Mouse (Mus musculus): Measurements from ENCODE around the gene Obp2b. TPM values are rescaled to one million over a fixed set of nuclear protein-coding genes. Genes with fewer than 3 reads are reported as not detected.

Obp2b gene
- total RNA-seq, 4 experiments from 2014 or later = 0.72 to 0.74 TPM; not detected in 2

DNA sequence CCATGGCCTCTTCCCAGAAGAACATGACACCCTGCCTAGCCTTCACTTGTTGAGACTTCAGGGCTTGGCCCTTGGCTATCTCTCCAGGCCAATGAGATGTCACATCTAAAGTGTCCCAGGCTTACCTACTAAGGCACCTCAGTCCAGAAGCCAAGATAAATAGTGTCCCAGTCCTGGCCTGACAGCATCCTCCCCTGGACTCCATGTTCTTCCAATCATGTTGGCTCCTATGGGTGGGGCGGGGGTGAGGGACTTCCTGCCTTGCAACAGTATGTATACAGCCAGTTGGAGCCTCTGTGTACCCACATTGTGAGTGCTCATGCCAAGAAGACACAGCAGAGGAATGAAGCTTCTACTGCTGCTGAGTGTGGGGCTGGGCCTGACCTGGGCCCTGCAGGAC, 39.9 kb downstream of the Obp2b start, which contains the start of gene Lcn11:
TSS of gene Lcn11 (plus strand) at position 301 of the 400 bp plus-strand sequence.
- no peak for DNase-seq (ENCODE audit: low spot score in 2 of 2)

DNA sequence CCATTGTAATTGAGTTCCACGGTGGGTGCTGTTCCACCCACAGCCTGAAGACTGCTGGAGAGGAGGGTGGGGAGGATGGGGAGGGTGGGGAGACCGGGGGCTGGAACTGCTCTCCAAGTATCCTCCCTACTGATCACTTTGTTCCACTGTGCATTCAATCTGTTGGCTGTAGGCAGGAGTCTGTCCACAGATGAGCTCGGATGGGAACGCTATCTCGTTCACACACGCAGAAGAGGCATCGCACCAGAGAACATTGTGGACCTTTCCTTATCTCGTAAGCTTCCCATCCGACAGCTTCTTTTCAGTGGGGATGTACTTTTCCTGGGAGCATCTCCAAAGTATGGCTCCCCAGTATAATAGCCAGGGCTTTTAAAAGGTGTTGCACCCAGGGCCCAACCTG, 42.3 kb downstream of the Obp2b start:
- DNase-seq (ENCODE audit: low spot score in 2 of 2) = no peak

DNA sequence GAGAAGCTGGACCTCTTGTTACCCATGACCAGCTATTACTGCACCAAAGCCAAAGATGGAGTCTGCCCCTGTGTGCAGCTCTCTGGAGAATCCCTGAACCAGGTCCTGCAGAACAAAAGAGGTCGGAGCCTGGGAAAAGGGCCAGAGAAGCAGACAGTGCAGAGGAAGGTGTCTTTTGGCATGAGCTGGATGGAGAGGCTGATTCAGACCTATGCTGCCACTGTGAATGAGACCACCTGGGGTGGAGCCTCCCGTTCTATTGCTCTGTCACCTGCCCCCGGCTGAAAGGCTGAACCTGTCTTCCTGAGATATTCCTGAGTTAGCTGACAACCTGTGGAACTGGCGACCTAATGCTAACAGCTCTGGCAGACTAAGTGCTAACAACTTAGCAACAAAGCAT, 44.1 kb downstream of the Obp2b start:
- DNase-seq (ENCODE audit: low spot score in 2 of 2) = no peak

DNA sequence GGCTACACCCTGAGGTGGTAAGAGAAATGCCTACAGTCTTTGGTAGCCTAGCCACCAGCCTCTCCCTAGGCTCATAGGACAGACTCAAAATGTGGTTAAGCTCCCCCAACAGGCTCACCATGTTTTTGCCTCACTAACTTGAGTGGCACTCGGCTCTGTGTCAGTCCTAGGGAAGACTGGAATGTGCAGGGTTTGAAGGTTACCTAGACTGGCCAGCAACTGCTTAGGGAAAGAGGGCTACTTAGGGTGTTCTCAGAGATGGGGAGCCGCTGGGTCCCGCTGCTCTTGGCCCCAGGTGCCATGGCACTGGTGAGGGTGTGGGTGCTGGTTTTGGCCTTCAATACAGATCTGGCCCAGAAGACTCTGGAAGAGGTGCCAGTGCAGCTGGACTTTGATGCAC, 45.1 kb downstream of the Obp2b start, which contains the start of gene Gm13539:
TSS of gene Gm13539 (plus strand) at position 301 of the 400 bp plus-strand sequence.
- DNase-seq (ENCODE audit: low spot score in 2 of 2) = no peak

DNA sequence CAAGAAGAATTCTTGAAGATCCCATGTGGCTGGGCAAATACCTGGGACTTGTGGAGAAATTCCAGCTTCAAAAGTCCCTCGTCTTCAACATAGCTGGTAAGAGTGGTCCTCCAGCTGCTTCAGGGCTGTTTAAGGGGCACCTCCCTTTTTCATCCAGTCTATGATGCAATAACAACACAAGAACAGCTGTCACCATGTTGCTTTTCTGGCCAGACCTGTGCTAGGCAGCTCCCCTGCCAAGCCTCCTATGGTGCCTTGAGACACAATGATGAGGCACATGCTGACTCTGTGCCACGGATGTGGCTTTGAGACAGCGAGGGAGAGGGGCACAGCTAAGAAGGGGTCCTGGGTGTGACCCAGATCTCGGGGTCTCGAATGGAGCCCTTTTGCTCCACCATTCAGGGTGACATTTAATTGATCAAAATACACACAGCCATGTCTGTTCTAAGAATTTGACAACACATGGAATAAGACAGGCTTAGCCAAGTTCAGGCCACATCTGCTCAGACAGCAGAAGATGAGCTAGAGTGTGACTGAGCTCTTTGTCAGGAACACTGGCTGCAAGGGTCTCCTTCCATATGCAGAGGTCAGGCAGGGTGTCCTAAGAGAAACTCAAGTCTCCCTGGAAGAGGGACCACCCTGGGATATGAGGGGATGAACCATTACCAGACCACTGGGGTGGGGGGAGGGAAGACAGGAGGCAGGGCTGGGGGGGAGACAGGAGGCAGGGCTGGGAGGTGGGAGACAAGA, 48.9 kb downstream of the Obp2b start:
- no peak for DNase-seq (ENCODE audit: low spot score in 2 of 2)

DNA sequence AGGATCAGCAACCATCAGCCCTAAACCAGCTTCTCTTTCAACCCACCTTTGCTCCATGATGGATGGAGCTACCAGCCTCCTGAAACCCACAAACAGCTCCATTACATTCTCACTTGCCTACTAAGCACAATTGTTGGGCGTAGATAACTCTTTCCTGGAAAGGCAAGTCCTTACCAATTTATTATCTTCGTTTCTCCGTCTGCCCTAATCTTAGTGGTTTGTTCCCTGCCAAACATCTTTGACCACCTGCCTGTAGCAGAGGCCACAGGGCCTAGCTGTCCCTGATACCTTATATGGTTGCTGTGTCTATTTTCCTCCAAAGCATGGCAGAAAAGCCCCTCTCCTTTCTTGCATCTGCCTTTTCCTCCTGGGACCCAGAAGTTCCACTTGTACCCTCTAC, 52.3 kb downstream of the Obp2b start:
- DNase-seq (ENCODE audit: low spot score in 2 of 2) = no peak

Other genes with a start within 250 kb of the Obp2b start
- gene Lcn12, start 243.1 kb upstream of the Obp2b start, total RNA-seq (2022) = not detected
- 100 to 1,000 TPM; 105 to 121 (median 113) TPM for gene Fbxw5, start 236.3 kb upstream of the Obp2b start, total RNA-seq (2022)
- gene C8g, start 235.3 kb upstream of the Obp2b start, total RNA-seq (2022) = 1 to 10 TPM in 3 of 4 experiments, under 1 TPM in 1; 0.86 to 1.9 (median 1.6) TPM
- 10 to 100 TPM; 10.3 to 11.9 (median 10.4) TPM for gene Traf2, start 190.1 kb upstream of the Obp2b start, total RNA-seq (2022)
- gene Edf1, start 179.2 kb upstream of the Obp2b start, total RNA-seq (2022) = 100 to 1,000 TPM; 123 to 209 (median 170) TPM
- gene Mamdc4, start 162.2 kb upstream of the Obp2b start, total RNA-seq (2022) = 1 to 10 TPM in 3 of 4 experiments, under 1 TPM in 1; 0.46 to 3.1 (median 1.7) TPM
- 10 to 100 TPM; 57.8 to 72.0 (median 64.7) TPM for gene Phpt1, start 161.8 kb upstream of the Obp2b start, total RNA-seq (2022)
- 10 to 100 TPM; 86.8 to 96.3 (median 92.7) TPM for gene Ajm1, start 155.3 kb upstream of the Obp2b start, total RNA-seq (2022)
- gene Rabl6, start 128.5 kb upstream of the Obp2b start, total RNA-seq (2022) = 100 to 1,000 TPM; 135 to 160 (median 145) TPM
- not detected for gene Ccdc183, start 119.3 kb upstream of the Obp2b start, total RNA-seq (2022)
- 10 to 100 TPM; 21.0 to 30.4 (median 22.8) TPM for gene Tmem141, start 115.0 kb upstream of the Obp2b start, total RNA-seq (2022)
- gene Fcna, start 109.0 kb upstream of the Obp2b start, total RNA-seq (2022) = 1 to 10 TPM in 2 of 4 experiments, under 1 TPM in 2; 0.46 to 1.2 (median 0.80) TPM
- not detected for gene Lcn8, start 83.9 kb upstream of the Obp2b start, total RNA-seq (2022)
- not detected for gene Lcn5, start 79.1 kb upstream of the Obp2b start, total RNA-seq (2022)
- not detected for gene Lcn6, start 60.2 kb upstream of the Obp2b start, total RNA-seq (2022)
- not detected for gene Lcn10, start 54.3 kb upstream of the Obp2b start, total RNA-seq (2022)
- gene Obp2a, start 37.0 kb upstream of the Obp2b start, total RNA-seq (2022) = not detected
- gene Bmyc, start 30.3 kb upstream of the Obp2b start, total RNA-seq (2022) = 100 to 1,000 TPM in 2 of 4 experiments, 10 to 100 TPM in 2; 86.5 to 102 (median 95.1) TPM
- gene Lcn3, start 28.6 kb downstream of the Obp2b start, total RNA-seq (2022) = not detected
- not detected for gene Lcn11, start 40.0 kb downstream of the Obp2b start, total RNA-seq (2022)
- not detected for gene Gm13539, start 45.2 kb downstream of the Obp2b start, total RNA-seq (2022)
- gene Glt6d1, start 78.8 kb downstream of the Obp2b start, total RNA-seq (2022) = not detected
- not detected for gene Lcn9, start 86.1 kb downstream of the Obp2b start, total RNA-seq (2022)
- gene Sohlh1, start 110.2 kb downstream of the Obp2b start, total RNA-seq (2022) = not detected
- gene Kcnt1, start 126.7 kb downstream of the Obp2b start, total RNA-seq (2022) = 100 to 1,000 TPM; 132 to 138 (median 136) TPM
- 100 to 1,000 TPM; 128 to 175 (median 144) TPM for gene Camsap1, start 246.3 kb downstream of the Obp2b start, total RNA-seq (2022)

Data from left cerebral cortex, adult 8-10 months (tissue).